Mouse (Mus musculus) testis, adult 2 months (tissue): Measurements from ENCODE around the gene Sox5.

Source experiments
- CTCF ChIP-seq: fragments of 200-500 bp; IDR thresholded peaks from 2 replicates; pipeline ENCODE4 v1.5.1; 2012; ENCODE audit warnings: low read depth, mild to moderate bottlenecking, inconsistent platforms, low read length, moderate library complexity; ENCODE audit not compliant: control insufficient read depth, insufficient read depth, insufficient replicate concordance
- POLR2A ChIP-seq: fragments of 200-500 bp; IDR thresholded peaks from 2 replicates; pipeline ENCODE4 v1.6.1; 2012; ENCODE audit warnings: low read depth, mild to moderate bottlenecking, inconsistent platforms, low read length, moderate library complexity; ENCODE audit not compliant: control insufficient read depth

DNA sequence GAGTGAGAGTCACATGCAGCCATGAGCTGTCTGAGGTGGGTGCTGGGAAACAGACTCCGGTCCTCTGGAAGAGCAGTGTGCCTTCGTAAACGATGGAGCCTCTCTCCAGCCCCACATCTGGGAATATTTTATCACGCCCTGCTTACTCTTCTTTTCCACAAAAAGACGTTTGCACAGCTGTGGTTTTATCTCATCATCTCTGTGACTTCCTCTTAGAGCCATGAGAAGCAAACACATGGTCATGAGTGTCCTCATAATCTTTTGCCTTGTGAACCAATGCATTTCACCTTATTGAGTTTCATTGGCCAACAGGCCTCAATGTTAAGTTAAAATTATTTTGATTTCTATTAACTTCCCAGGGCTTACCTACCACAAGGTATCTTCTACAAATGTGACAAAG, 994.4 kb downstream of the Sox5 start:
- no peak for TF ChIP-seq POLR2A
- no peak for TF ChIP-seq CTCF
